Mouse (Mus musculus) ovary, postnatal 10 days (tissue): Measurements from ENCODE around the gene Tbce.
A peak's percentile ranks its signal among the peaks of the same experiment; 100 is the strongest.
"Not testable (repeated sequence)": the region's sequence is repeated elsewhere in the genome, so short reads cannot be mapped to it uniquely, and the experiment has no call there.

Source experiments
- DNase-seq: peaks from one replicate; pipeline ENCODE4 v3.0.0; 2022; ENCODE audit warnings: low spot score

Tbce gene

DNA sequence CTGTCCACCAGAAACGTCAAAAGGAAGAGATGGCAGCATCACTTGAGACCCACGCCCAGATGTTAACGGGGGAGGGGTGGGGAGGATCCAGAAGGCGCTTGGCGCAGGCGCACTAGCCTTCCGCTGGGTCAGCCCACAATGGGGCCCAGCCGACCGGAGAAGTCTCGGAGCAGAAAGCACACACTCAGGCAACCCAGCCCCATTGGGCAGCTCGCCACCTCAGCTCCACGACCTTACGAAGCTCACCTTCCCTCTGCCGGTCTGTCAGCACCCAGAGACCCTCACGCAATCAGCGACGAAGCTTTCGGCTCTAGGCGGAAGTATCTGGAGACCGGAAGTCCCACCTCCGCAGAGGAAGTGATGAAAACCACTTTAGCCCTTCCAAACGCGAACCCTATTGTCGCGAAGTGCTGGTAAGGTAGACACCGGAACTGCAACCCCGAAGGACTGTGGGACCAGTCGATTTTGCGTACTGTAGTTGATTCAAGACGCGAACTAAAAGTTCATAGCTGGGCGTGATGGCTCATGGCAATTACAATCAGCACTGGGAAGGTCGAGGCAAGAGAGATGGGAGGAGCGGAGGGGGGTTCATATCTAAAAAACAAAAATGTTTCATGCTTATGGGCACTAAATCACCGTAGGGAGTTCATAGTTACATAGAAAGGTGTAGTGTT, at the start of gene Tbce:
Gene Tbce, minus strand, starts transcription at position 347 of the 674 bp plus-strand sequence.
- peak; percentile 85 for DNase-seq

DNA sequence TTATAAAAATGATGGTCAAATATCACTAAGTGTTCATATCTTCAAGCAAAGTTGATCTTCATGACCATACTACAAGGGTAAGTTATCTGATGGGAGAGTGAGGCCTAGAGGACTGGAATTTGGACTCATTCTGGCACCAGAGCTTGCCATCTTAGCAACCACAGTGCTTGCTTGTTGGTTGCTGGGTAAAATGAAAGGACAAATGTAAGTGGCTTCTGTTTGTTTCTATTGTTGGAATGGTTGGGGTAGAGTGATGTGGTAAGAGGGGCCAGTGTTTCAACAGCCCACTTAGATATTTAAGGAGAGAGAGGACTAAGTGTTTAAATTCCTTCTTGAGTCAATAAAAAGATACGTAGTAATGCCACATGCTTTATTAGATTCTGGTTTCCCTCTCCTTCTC, 49.2 kb upstream of the Tbce start:
- no peak for DNase-seq

DNA sequence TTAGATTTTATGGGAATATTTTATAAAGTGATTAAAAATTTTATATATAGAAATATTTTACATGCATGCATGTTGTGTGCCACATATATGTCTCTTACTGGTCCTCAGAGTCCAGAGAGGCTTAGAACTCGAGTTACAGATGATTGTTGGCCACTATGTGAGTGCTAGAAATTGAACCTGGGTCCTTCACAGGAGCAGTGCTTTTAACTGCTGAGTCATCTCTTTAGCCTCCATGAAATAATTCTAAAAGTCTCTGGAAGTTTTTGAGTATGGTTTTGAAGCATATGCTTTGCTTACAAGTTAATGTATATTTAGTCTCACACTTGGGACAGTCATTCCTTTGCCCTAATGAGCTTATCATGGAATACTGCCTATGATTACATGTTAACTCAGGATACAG, 35.9 kb upstream of the Tbce start:
- no peak for DNase-seq

DNA sequence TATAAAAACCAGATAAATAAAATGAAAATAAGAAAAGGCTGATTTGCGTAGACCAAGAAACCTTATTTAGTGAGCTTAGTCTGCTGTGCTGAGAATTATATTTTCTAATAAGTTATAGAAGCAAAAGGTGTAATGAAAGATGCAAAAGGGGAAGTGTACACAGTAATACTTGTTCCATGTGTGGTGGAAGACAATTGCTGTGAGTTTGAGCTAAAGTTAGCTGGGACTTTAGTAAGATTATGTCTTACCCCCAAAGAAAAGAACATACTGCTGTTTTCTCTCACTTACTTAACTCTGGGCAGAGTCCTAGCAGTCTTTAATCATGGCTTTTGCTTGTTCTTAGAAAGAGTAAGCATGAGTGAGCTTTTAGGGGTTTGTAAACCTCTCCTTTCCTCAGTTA, 34.9 kb upstream of the Tbce start:
- no peak for DNase-seq

DNA sequence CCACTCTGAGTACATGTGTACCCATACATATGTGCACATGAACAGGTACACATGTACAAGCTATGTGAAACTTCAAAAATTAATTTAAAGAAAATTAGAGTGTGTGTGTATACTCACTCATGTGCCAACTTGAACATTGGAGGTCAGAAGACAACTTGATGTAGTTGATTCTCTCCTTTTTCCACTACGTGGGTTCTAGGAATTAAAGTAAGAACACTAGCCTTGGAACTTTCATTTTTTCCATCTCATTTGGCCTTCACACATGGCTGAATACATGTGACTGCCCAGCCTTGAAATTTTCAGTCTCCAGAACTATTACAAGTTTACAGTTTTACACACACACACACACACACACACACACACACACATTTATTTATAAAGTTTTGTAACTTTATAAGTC, 29.9 kb upstream of the Tbce start:
- DNase-seq, result no peak

DNA sequence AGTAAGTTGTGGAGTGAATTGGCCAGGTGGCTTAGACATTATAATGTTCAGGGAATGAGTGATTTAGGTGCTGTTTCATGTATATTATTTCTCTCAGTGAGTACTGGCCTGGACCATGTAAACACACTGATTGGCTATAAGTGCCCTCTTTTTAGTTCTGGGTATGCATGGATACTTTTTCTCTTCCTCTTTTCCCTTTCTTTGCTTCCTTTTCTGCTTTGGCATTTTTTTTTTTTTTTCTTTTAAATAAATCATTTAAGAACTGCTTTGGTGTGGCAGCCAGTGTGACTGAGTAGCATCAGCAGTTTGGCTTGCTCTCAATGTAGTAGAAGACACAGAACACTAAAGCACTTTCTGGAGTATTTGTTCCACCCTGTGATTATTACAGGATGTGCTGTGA, 28.6 kb upstream of the Tbce start:
- no peak for DNase-seq

DNA sequence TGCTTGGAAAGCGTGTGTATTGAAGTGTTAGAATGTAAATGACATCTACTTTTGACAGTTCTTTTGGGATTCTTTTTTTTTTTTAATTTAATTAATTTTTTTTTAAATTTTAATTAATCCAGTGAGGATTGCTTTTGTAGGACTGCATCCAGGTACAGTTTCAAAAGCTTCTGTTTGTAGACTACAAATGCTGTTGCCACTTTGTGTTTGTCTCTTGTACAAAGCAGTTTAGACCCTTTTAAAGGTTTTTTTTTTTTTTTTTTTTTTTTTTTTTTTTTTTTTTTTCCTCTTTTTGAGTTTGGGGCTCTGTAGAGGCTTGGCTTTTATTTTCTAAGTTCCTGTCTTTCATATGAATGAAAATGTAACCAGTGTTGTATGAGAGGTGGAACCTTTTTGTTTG, 26.3 kb upstream of the Tbce start:
- no peak for DNase-seq

DNA sequence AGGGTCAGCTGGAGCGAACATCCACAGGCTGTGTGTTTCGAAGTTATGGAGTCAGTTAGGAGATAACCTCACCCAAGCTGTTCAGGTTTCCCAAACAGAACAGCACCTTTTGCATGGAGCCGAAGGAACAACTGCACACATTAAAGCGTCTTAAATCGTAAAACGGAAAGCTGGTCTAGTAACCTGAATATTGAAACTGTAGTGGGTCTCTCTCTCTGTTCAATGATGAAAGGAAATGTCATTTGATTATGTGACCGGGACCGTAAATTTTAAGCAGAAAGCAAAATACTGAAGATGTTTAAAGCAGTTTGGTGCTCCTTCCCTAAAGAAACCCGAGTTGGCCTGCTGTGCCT, 25.6 kb upstream of the Tbce start:
- no peak for DNase-seq

DNA sequence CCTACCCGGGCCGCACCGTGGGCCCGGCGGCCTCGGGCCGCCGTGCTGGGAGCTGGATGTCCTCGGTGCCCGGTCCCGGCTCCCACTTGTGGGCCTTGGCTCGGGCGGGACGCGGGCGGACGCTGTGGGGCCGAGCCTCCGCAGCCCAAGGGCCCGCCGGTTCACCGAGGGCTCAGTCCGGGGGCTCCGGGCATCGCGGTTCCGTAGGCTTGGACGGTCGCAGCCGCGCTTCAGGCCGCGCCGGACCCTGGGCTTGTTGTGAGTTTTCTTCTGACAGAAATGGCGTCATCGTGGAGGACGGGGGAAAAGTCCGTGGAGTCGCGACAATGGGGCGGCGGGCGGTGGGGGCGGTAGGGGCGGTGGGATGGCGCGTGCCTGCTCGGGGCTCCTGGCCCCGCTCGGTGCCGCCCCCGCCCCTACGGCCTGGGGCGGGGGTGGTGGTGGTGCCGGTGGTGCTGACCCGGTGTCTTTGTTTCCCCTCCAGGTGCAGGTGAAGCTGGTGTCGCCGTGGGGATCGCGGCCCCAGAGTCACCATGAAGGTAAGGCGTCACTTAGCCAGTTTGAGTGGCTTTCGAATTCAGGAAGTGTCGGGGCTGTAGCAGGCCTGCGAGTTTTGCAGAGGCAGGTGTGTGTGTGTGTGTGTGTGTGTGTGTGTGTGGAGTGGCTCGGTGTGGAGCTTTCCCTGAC, 25.0 kb upstream of the Tbce start:
- DNase-seq, result no peak

DNA sequence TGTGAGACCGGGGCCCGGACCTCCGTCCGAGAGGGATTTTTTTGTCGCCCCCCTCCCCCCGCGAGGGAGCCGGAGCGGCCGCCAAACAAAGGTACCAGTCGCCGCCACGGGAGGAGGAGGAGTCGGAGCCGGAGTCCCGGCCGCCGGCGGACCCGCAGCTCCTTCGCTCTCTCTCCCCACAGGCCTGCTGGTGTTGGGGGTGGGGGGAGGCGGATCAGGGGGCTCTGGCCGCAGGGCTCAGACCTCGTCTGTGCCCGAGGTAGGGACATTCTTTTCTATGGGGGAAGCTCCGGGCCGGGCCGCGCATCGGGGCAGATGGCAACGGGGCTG, 24.5 kb upstream of the Tbce start:
- DNase-seq, result no peak

DNA sequence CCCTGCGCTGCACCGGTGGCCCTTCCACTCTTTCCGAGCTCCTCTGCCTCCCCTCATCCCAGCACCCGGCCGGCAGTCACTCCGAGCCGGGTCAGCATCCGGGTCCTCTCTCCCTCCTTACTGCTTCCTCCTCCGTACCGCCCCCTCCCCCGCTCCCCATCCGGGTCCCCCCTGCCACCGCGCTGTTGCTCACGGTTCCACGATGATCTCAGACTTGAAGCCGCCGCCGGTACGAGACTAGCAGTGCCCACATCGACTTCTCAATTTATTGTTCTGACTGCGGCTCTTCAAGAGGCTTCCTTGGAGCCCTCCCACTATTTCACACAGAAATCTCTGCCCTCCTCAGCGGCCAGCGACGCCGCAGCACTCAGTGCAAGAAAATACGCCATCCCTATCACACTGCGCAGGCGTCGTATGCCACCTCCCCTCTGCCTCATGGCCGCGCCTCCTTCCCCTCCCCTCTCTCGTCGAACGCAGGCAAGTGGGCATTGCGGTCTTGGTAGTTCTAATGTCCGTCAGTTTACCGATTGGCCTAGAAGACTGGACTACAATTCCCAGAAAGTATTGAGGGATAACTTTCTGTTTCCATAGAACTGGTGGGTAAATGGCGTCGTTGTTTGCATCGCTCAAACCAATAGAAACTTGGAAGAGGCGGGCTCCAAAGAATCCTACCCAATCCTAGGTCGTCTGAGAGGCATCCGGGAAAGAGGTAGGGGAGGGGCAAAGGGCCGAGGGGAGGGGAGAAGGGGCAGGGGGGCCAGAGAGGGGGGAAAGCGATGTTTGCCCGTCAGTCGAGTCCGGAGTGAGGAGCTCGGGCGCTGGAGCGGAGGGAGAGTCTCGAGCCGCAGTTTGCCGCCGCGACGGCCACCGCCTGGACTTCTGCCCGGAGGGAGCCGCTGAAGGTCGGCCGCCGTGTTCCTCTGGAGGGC, 23.8 kb upstream of the Tbce start, which contains the start of the genes Arid4b and Ggps1:
Gene Arid4b, plus strand, starts transcription at position 220 of the 929 bp plus-strand sequence.
Gene Ggps1, minus strand, starts transcription at position 476 of the 929 bp plus-strand sequence.
- DNase-seq, result peak; percentile 79

DNA sequence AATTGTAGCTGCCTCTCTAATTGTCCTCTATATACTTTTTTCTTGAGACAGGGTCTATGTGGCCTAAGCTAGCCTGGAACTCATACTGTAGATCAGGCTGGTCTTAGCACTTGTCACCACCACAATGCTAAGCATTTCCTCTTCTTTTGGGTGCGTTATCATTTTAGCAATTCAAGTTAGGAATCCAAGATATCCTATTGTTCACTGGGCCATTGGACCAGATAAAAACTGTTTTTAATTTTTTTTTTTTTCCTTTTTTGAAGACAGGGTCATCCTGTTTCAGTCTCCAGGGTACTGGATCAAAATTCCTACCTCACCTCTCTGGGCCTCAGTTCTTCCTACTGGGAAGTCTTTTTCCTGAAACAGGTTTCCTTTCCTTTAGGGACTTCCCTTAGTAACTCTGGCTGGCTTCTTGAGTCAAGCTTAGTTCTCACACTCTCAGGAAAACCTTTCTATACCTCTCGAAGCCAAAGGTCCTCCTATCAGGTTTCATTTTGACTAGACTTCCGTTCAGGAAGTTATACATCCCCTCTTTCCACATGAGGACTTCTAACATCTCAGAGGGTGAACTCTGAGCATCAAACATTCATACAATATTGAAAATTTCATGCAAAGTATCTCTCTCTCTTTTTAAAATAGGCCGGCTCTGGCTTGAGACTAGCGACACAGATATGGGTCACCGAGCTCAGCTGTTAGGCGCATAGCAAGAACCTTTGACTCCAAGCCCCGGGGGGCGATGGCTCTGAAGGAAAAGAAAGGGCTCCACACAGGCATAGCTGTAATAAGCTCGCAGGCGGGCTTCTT, 23.0 kb upstream of the Tbce start:
- no peak for DNase-seq

DNA sequence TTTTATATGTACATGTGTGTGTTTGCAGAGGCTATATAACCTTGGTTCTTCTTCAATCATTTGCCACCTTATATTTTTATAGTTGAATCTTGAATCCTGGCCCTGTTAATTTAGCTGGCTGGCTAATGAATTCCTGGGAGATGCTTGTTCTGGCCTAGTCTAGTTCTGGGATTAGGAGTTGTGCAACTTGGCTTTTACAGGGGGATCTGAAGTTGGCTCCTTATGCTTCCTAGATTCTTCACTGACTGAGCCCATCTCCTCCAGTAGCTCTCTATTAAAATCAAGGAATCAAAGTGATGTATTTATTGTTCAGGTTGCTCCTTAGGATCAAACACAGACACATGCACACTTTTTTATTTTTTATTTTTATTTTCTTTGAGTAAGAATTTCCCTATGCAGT, 20.1 kb upstream of the Tbce start:
- no peak for DNase-seq

DNA sequence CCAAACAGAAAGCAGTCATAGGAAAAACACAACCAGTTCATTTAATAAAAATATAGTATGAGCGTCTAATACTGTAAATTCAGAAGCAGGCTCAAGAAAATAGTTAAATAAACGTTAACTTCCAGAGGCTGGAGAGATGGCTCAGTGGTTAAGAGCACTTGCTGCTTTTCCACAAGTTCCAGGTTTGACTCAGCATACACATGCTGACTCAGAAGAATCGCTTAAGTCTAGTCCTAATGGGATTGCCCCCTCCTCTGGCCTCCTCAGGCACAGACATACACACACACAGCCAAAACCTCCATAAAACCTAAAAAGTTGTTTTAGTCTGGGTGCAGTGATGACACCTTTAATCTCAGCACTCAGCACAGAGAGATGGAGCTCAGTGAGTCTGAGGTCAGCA, 17.4 kb upstream of the Tbce start:
- DNase-seq, result no peak

DNA sequence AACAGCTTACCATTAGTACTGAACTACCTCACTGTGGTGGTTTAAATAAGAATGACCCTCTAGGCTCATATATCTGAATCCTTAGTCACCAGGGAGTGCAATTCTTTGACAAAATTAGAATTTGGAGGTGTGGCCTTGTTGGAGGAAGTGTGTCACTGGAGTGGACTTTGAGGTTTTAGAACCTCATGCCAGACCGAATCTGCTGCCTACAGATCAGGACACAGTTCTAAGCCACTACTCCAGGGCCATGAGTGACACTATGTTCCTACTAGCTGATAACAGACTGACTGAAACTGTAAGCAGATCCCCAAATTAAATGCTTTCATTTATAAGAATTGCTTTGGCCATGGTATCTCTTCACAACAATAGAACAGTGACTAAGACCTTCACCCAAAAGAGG, 10.4 kb upstream of the Tbce start:
- DNase-seq, result no peak

DNA sequence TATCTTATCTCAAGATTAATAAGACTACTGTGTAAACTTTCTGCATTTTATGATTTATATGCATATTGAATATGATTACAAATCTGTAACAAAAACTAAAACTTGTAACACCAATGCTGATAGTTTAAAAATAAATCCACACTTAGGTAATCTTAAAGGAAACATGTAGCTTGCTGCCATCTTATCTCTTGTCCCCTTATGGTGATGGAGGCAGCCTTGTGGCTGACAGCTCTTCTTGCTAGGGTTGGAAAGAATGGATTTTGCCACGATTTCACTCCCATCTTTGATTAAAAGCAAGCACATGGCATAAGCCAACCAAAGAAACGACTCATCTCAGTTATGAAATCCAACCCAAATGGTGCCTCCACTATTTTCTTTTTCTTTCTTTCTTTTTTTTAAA, 5.1 kb upstream of the Tbce start:
- no peak for DNase-seq

DNA sequence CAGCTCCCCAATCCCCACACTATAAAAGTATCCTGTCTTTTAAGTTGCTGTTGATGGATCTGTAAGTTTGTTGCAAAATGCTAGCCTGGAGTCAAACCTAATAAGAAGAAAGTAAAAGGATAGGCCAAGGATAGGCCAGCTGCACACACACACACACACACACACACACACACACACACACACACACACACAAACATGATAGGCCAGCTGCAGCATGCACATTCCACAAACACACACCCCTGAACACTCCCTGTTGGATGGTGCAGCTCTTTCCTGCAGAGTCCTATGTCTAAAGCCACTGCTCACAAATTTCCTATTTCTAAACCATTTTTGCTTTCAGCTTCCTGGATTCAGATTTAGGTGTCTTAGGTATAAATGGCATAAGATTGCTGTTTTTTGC, 4.4 kb upstream of the Tbce start:
- DNase-seq, result no peak

DNA sequence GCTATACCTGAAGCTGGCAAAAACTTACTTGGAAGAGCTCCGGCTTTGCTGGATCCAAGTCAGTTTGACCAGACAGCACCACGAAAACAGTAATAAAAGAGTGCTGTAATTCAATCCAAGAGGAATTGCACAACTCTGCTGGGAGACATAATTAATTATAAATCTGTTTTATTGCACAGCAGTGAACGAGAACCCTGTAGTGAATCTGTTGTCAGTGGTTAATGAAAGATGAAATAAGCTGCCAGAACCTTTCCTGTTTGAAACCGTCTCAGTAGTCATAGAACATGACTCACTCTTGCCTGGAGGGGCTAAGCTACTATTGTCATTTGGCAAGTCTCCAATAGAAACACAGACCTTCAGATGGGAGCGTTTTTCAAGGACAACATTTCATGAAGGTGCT, 748 bp upstream of the Tbce start:
- no peak for DNase-seq

DNA sequence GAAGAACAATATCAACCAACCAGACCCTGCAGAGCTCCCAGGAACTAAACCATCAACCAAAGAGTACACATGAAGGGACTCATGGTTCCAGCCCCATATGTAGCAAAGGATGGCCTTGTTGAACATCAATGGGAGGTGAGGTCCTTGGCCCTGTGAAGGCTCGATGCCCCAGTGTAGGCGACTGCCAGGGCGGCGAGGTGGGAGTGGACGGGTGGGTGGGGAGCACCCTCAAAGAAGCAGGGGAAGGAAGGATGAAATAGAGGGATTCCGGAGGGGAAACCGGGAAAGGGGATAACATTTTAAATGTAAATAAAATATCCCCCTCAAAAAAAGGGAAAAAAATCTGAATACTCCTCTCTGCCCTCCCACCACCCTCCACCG, 537 bp downstream of the Tbce start:
- DNase-seq, result no peak

DNA sequence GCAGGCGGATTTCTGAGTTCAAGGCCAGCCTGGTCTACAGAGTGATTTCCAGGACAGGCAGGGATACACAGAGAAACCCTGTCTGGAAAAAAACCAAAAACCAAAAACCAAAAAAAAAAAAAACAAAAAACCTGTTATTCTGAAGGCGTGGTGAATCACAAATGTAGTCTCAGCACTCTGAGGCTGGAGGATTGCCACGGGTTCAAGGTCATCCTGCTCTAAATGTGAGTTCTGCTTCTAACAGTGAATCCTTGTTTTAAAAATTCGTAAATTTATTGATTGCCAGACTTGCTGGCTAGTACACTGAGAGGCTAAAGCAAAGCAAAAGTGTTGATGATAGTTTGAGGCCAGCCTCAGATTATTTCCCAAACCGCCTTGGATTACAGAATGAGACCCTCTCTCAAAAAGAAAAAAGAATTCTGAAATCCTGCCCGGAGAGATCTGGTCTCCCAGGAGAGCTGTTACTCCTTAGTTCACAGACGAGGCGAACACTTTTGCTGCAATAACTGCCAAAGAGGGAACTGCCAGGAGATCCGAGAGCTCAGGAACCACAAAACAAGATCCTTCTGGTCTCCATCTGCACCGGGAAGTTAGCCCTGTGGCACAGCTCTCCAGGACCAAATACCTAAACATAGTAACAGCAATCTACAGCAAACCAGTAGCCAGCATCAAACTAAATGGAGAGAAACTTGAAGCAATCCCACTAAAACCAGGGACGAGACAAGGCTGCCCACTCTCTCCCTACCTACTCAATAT, 3.4 kb downstream of the Tbce start:
- no peak for DNase-seq

DNA sequence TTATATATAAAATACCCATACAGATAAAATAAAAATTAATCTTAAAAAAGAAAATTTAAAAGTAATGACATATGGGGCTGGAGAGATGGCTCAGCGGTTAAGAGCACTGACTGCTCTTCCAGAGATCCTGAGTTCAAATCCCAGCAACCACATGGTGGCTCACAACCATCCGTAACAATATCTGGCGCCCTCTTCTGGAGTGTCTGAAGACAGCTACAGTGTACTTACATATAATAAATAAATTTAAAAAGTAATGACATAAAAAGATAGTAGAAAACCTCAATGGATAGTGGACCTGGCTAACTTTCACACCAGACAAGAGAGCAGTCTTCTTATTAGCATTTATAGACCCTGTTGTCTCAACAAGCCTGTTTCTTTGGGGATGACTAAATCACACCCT, 4.1 kb downstream of the Tbce start:
- DNase-seq, result not testable (repeated sequence)

DNA sequence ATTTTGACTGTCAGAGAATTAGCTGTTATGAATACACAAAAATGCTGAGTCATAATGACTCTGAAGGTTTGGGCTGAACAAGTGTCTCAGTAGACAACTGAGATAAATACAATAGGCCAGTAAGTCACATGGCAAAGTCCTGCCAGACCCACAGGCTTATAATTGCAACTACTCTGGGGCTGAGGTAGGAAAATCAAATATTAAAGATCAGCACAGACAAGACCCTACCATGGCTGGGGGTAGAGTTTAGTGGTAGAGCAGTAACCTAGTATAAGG, 5.4 kb downstream of the Tbce start:
- DNase-seq, result no peak
